Mouse (Mus musculus): ENCODE measurements around the gene Max.

Gene Max

GRCm38 (mm10) chr12:76887941-76888340, 74.1 kb downstream of the Max start:
- DNase-seq (ENCODE audit: low spot score in 2 of 2): no peak
